Mouse (Mus musculus) CH12.LX (cell line): ENCODE measurements around the gene Dynll2. TPM values are rescaled to one million over a fixed set of nuclear protein-coding genes. Genes with fewer than 3 reads are reported as not detected.

Source experiments
- DNase-seq: peaks from one replicate; pipeline ENCODE4 v3.0.0-alpha.2; 2013; ENCODE audit errors: extremely low read depth
- H3K27ac ChIP-seq: 2 replicates; pipeline ENCODE4 v1.5.1; 2012; ENCODE audit warnings: low read depth, mild to moderate bottlenecking, control low read depth, moderate library complexity; ENCODE audit not compliant: insufficient read depth
- H3K27me3 ChIP-seq: replicated peaks from 2 replicates; pipeline ENCODE3; 2012; ENCODE audit warnings: inconsistent platforms
- H3K36me3 ChIP-seq, 2 experiments: replicated peaks in 1 of 2; 2 replicates each; pipeline versions ENCODE3 to v1.6.1; 2012; ENCODE audit warnings: inconsistent platforms in 1 of 2, low read length in 1 of 2, mild to moderate bottlenecking in 1 of 2, mixed read lengths in 1 of 2, moderate library complexity in 1 of 2; ENCODE audit not compliant: control insufficient read depth in 1 of 2, insufficient read depth in 1 of 2
- H3K4me1 ChIP-seq, 2 experiments: 2 replicates each; pipeline ENCODE4 v1.6.1; 2012; ENCODE audit warnings: inconsistent platforms in 1 of 2, moderate library complexity in 1 of 2; ENCODE audit not compliant: insufficient read depth in 2 of 2, control insufficient read depth in 1 of 2
- H3K4me2 ChIP-seq: 2 replicates; pipeline ENCODE4 v1.6.1; 2012; ENCODE audit warnings: low read depth, mild to moderate bottlenecking, control low read depth; ENCODE audit not compliant: poor library complexity, insufficient read depth, severe bottlenecking
- H3K4me3 ChIP-seq, 3 experiments: fragments of 150-350 bp in 1 of 3; sonication (generic) in 1 of 3; replicated peaks in 1 of 3; 2 replicates each; pipeline versions ENCODE3 to v1.5.1; 2011 to 2012; ENCODE audit warnings: low read depth in 2 of 3, low read length in 2 of 3, mild to moderate bottlenecking in 2 of 3, moderate library complexity in 2 of 3, control low read depth in 1 of 3, improper control_type of control experiment in 1 of 3, inconsistent platforms in 1 of 3, mixed read lengths in 1 of 3; ENCODE audit not compliant: poor library complexity in 1 of 3
- H3K79me2 ChIP-seq: replicated peaks from 2 replicates; pipeline ENCODE4 v1.6.1; 2012; ENCODE audit warnings: mild to moderate bottlenecking, moderate library complexity; ENCODE audit not compliant: control insufficient read depth, poor library complexity, insufficient read depth, severe bottlenecking; ENCODE audit errors: extremely low read depth
- H3K9ac ChIP-seq: 2 replicates; pipeline ENCODE4 v1.6.1; 2012; ENCODE audit warnings: low read depth, mild to moderate bottlenecking, control low read depth, moderate library complexity; ENCODE audit not compliant: insufficient read depth
- H3K9me3 ChIP-seq: replicated peaks from 2 replicates; pipeline ENCODE3; 2012; ENCODE audit warnings: low read length, inconsistent platforms, mixed read lengths
- CHD1 ChIP-seq: IDR thresholded peaks from 2 replicates; pipeline ENCODE4 v1.6.1; 2012; ENCODE audit warnings: low read depth, low read length, improper control_type of control experiment, inconsistent platforms
- CTCF ChIP-seq, 2 experiments: IDR thresholded peaks in 1 of 2; conservative IDR thresholded peaks in 1 of 2; 2 replicates each; pipeline ENCODE4 v1.5.1; 2011 to 2012; ENCODE audit warnings: low read depth in 2 of 2, low read length in 2 of 2, improper control_type of control experiment in 1 of 2, inconsistent platforms in 1 of 2, mild to moderate bottlenecking in 1 of 2, moderate library complexity in 1 of 2
- ETS1 ChIP-seq: conservative IDR thresholded peaks from 2 replicates; pipeline ENCODE4 v1.6.1; 2012; ENCODE audit warnings: low read depth, mild to moderate bottlenecking, inconsistent platforms, low read length, improper control_type of control experiment, moderate library complexity
- JUND ChIP-seq: conservative IDR thresholded peaks from 2 replicates; pipeline ENCODE4 v1.6.1; 2011; ENCODE audit warnings: low read depth, low read length, improper control_type of control experiment
- MAFK ChIP-seq: IDR thresholded peaks from 2 replicates; pipeline ENCODE4 v1.6.1; 2011; ENCODE audit warnings: low read length, improper control_type of control experiment; ENCODE audit not compliant: insufficient replicate concordance
- NELFE ChIP-seq: IDR thresholded peaks from 2 replicates; pipeline ENCODE4 v1.6.1; 2011; ENCODE audit warnings: low read depth, low read length, improper control_type of control experiment
- RAD21 ChIP-seq: IDR thresholded peaks from 2 replicates; pipeline ENCODE4 v1.6.1; 2011; ENCODE audit warnings: low read depth, mild to moderate bottlenecking, low read length, improper control_type of control experiment, moderate library complexity
- SMC3 ChIP-seq: IDR thresholded peaks from 2 replicates; pipeline ENCODE4 v1.6.1; 2011; ENCODE audit warnings: low read depth, low read length, improper control_type of control experiment
- TBP ChIP-seq: conservative IDR thresholded peaks from 2 replicates; pipeline ENCODE4 v1.6.1; 2011; ENCODE audit warnings: low read depth, low read length, improper control_type of control experiment
- ZC3H11A ChIP-seq: IDR thresholded peaks from 2 replicates; pipeline ENCODE4 v1.6.1; 2012; ENCODE audit warnings: low read depth, mild to moderate bottlenecking, inconsistent platforms, low read length, improper control_type of control experiment
- dilution Hi-C: fragments of 300-500 bp; cut with MboI; formaldehyde crosslinking; loops from 2 replicates; pipeline ENCODE4 v1.14.3; 2020; ENCODE audit warnings: low sequenced_read_pairs; ENCODE audit not compliant: extremely low pct_unique_long_range_greater_than_20kb, extremely low pct_ligation_motif_present
- in situ Hi-C: fragments of 300-500 bp; cut with MboI; formaldehyde crosslinking; loops from 3 replicates; pipeline ENCODE4 v1.14.3; 2019; ENCODE audit warnings: low sequenced_read_pairs, low pct_ligation_motif_present, low pct_unique_long_range_greater_than_20kb, mixed read lengths
- polyA plus RNA-seq: library from polyadenylated mRNA; unstranded; fragments of >175 nt; gene quantifications from 2 replicates; pipeline ENCODE4 v1.2.1, GENCODE M21; 2012; ENCODE audit warnings: low read depth; ENCODE audit not compliant: insufficient read length
- total RNA-seq, 2 experiments: library from RNA; depleted of rRNA; stranded (reverse); fragments of 300-350 nt in 1 of 2; fragments of >200 nt in 1 of 2; gene quantifications; 2 replicates each; pipeline ENCODE4 v1.2.3; 2012 to 2014

Gene Dynll2
- total and polyA plus RNA-seq, 3 experiments = 14.0 to 147 (median 35.8) TPM

DNA sequence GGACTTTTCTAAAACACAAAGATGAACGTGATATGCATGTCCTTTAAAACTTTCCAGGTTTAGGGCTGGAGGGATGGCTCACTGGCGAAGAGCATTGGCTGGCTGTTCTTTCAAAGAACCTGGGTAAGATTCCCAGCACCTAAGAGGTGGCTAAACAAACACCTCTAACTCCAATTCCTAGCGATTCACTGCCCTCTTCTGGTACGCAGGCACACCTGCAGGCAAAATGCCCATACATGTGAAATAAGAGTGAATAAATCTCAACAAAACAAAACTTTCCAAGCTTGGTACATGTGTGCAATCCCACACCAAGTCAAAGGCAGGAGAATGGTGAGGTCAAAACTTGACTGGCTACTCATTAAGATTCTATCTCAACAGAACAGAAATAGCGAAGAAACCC lies 12.4 kb upstream of the Dynll2 start:
- Histone ChIP-seq H3K79me2 (no peaks in the 10 kb centered on the region), H3K9me3 (peaks cover 13% of the 10 kb centered on the region), H3K4me1 (no peaks in the 10 kb centered on the region), H3K36me3 (no peaks in the 10 kb centered on the region), H3K27me3 (no peaks in the 10 kb centered on the region), H3K27ac (no peak overlapping the region), H3K9ac (no peak overlapping the region), H3K4me3 (no peak overlapping the region), H3K4me2 (no peak overlapping the region)
- DNase-seq = no peak
- dilution Hi-C loops = no loop called here
- TF ChIP-seq RAD21 (peak; percentile 31), SMC3 (peak; percentile 17; the same call in 1 of the 2 replicates), CTCF (conservative IDR thresholded peaks at IDR 0.05 in 1 of 2, IDR thresholded peaks at IDR 0.05 in 1 of 2; ENCODE audit: low read depth in 2 of 2, low read length in 2 of 2) (peak; percentile 40 to 51; a peak in 3 of 4 replicates), ZC3H11A (no peak)
- in situ Hi-C loops = no loop called here

GRCm38 (mm10) chr11:87991806-87992205 lies 4.5 kb upstream of the Dynll2 start:
- Histone ChIP-seq H3K9ac (no peak overlapping the region), H3K4me2 (no peak overlapping the region), H3K79me2 (peaks cover 4% of the 10 kb centered on the region), H3K27me3 (no peaks in the 10 kb centered on the region), H3K27ac (no peak overlapping the region), H3K4me3 (no peak overlapping the region), H3K4me1 (peaks cover 0 to 6% of the 10 kb centered on the region in 2 experiments; a peak in 3 of 4 replicates), H3K9me3 (no peaks in the 10 kb centered on the region), H3K36me3 (no peaks in the 10 kb centered on the region)
- DNase-seq = no peak
- dilution Hi-C loops = no loop called here
- no peak for TF ChIP-seq CTCF (conservative IDR thresholded peaks at IDR 0.05 in 1 of 2, IDR thresholded peaks at IDR 0.05 in 1 of 2; ENCODE audit: low read depth in 2 of 2, low read length in 2 of 2)
- no peak for TF ChIP-seq NELFE
- TF ChIP-seq MAFK = no peak
- no peak for TF ChIP-seq SMC3
- in situ Hi-C loops = no loop called here

DNA sequence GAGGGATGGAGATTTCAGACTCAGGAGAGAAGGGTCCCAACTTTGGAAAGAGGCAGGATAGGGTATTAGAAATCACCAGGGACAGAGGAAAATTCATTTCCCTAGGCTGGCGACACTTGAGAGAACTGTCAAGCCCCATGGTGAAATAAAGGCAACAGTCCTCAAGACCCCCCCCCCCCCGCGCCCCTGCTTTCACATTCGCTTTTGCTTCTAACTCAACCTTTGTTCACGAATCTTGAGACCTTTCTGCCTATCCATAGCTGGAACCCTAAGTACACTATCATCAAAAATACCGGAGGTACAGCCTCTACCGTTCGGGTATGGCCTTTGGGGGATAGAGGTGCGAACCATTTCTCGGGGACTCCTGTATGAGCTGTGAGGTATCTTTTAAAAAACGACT lies 528 bp upstream of the Dynll2 start:
- no peak for TF ChIP-seq JUND
- no peak for TF ChIP-seq SMC3
- 0 out of 2 replicates have a peak, but pooled peaks have one; percentile 13 for TF ChIP-seq CHD1
- no peak for TF ChIP-seq ETS1
- 0 out of 2 replicates have a peak, but pooled peaks have one; percentile 12 for TF ChIP-seq TBP
- dilution Hi-C loops = no loop called here
- Histone ChIP-seq H3K27ac (no peak overlapping the region), H3K79me2 (peaks cover 35% of the 10 kb centered on the region), H3K9ac (peak overlapping the region; percentile 88), H3K4me3 (peak overlapping the region; percentile 57 to 90 (median 85)), H3K27me3 (no peaks in the 10 kb centered on the region), H3K4me1 (peaks cover 9 to 36% of the 10 kb centered on the region in 2 experiments), H3K36me3 (peaks cover 7 to 29% of the 10 kb centered on the region in 2 experiments), H3K9me3 (no peaks in the 10 kb centered on the region), H3K4me2 (peak overlapping the region; percentile 83)
- in situ Hi-C loops = loop anchor here (5.0 kb wide), 1 partner anchor 59 kb away; the partner anchor contains the start of gene Srsf1
- DNase-seq = no peak
